Mouse (Mus musculus) liver, postnatal 0 days (tissue): ENCODE data around the gene Slc25a27. TPM values are rescaled to one million over a fixed set of nuclear protein-coding genes. Genes with fewer than 3 reads are reported as not detected.

Experiments
- ATAC-seq: fragments of 200-750 bp; cut with Nextera tagmentation; 2 replicates; pipeline ENCODE4 v1.8.0; 2017; ENCODE audit warnings: mild to moderate bottlenecking, moderate library complexity
- DNase-seq: peaks from one replicate; pipeline ENCODE4 v3.0.0-alpha.2; 2016
- H3K27ac ChIP-seq: fragments of 300-500 bp; sonication (generic); 2 replicates; pipeline ENCODE4 v1.5.1; 2014; ENCODE audit warnings: antibody characterized with exemption, moderate library complexity, mild to moderate bottlenecking, low read depth
- H3K27me3 ChIP-seq: fragments of 300-500 bp; sonication (generic); 2 replicates; pipeline ENCODE4 v1.6.1; 2014; ENCODE audit warnings: low read length, control low read depth, mixed read lengths; ENCODE audit not compliant: insufficient read depth
- H3K36me3 ChIP-seq: fragments of 300-500 bp; sonication (generic); replicated peaks from 2 replicates; pipeline ENCODE4 v1.6.1; 2014; ENCODE audit warnings: mild to moderate bottlenecking, control low read depth, low read length, moderate library complexity, mixed read lengths; ENCODE audit not compliant: insufficient read depth
- H3K4me1 ChIP-seq: fragments of 300-500 bp; sonication (generic); 2 replicates; pipeline ENCODE4 v1.6.1; 2014; ENCODE audit warnings: antibody characterized with exemption, mild to moderate bottlenecking, control low read depth; ENCODE audit not compliant: insufficient read depth
- H3K4me2 ChIP-seq: fragments of 300-500 bp; sonication (generic); 2 replicates; pipeline ENCODE4 v1.6.1; 2014; ENCODE audit warnings: low read depth, mild to moderate bottlenecking, low read length, moderate library complexity, mixed read lengths
- H3K4me3 ChIP-seq: fragments of 300-500 bp; sonication (generic); 2 replicates; pipeline ENCODE4 v1.5.1; 2014; ENCODE audit warnings: low read depth, low read length
- H3K9ac ChIP-seq: fragments of 300-500 bp; sonication (generic); replicated peaks from 2 replicates; pipeline ENCODE4 v1.6.1; 2014; ENCODE audit warnings: mild to moderate bottlenecking, moderate library complexity
- H3K9me3 ChIP-seq: fragments of 300-500 bp; sonication (generic); 2 replicates; pipeline ENCODE4 v1.6.1; 2016; ENCODE audit warnings: mild to moderate bottlenecking, control low read depth, low read length, mixed read lengths
- CTCF ChIP-seq: sonication (generic); IDR thresholded peaks from 2 replicates; pipeline ENCODE4 v1.5.1; 2016; ENCODE audit warnings: antibody characterized with exemption, low read depth
- EP300 ChIP-seq: IDR thresholded peaks from 2 replicates; pipeline ENCODE4 v1.6.1; 2016; ENCODE audit warnings: antibody characterized with exemption, low read depth, mild to moderate bottlenecking
- WGBS: fragments of 180-500 bp; shearing (Covaris S2); extraction: QIAGEN DNeasy Blood & Tissue Kit; methylation state at CpG from one replicate; pipeline ENCODE4 v1.1.7; 2014; ENCODE audit not compliant: insufficient replicate concordance; 5-methylcytosine and 5-hydroxymethylcytosine counted together
- polyA plus RNA-seq: library from polyadenylated mRNA; unstranded; fragments of >200 nt; fragmentation: Nextera tagmentation; extraction: Ambion mirVana; gene quantifications from 2 replicates; pipeline ENCODE4 v1.2.1, GENCODE M21; 2015

The Slc25a27 gene
- polyA plus RNA-seq, 1 experiment from 2014 or later, result 1.8 TPM

DNA sequence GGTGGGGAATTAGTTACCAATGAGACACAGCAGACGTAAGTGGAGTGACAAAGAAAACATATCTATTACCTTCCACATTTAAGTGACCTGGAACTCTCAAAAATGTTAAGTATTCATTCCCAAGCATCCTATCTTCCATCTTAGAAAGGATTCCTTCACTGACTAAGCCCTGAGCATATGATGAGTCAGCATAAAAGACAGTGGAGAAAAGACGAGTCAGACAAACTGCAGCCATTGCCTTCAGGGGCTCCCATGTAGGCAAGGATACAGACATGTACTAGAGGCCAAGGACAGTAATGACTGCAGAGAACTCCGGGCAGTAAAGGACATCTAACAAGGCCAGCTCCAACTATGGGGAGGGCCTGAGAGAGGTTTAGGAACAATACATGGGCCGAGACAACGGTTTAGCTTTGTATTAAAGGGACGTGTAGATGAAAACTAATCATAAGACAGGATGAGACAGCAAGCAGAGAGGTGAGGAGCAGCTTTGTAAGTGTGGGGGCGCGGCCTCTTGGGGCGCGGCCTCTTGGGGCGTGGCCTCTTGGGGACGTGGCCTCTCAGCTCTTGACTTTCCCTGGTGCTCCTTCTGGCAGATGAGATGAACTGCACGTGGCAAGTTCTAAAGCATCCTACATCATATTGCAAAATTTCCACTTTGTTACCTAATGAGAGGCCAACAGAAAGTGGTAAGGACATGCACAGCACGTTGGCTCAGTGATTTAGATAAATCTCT lies 15.5 kb downstream of the Slc25a27 start:
- peak; percentile 23 for DNase-seq

DNA sequence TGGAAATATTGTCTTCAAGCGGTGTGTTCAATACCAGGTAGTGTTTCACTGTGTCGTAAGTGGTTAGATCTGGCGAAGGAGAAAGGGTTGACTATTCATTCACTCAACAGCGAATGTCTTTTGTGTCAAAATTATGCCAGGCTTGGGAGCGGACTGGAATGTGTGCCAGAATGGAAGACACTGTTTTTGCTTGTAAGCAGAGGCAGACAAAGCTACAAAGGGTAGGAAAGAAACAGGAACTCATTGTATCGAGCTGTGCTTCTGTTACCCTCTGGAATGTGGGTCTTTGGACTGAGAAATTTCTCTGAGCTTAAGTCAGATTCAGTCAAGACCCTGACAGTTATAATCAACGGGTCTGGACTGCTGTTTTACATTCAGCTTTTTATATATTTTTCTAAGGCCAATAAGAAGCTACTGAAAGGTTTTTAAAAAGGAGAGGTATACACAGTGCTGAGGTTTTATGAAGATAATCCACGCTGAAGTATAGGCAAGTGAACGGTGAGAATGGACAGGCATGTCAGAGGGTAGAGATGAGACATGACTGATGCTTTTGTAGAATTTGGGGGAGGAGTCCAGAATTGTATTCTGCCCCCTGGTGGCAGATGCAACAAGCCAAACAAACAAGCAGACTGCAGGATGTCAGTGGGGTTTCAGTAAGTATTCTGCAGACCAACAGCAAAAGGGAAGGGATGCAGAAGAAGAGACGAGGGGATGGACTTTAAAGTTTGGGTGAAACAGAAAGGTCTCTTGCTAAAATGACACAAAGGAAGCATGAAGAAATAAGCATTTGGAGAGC lies 17.2 kb downstream of the Slc25a27 start:
- Histone ChIP-seq H3K27me3 (no peaks in the 10 kb centered on the region), H3K9me3 (no peaks in the 10 kb centered on the region), H3K4me2 (no peak overlapping the region), H3K4me3 (no peak overlapping the region), H3K27ac (no peak overlapping the region), H3K36me3 (no peaks in the 10 kb centered on the region), H3K9ac (no peak overlapping the region), H3K4me1 (0 out of 2 replicates have a peak, but pooled peaks cover 2% of the 10 kb centered on the region)
- no peak for TF ChIP-seq EP300
- TF ChIP-seq CTCF, result peak; percentile 64
- WGBS, result 79% methylated on average over 10 of the region's 10 CpGs
- DNase-seq (peak; percentile 24), ATAC-seq (no peak)

More for the DNA sequence above, 15.5 kb downstream of the Slc25a27 start:
- H3K4me2 ChIP-seq, result no peak overlapping the region
- no peak overlapping the region for H3K4me3 ChIP-seq
- TF ChIP-seq CTCF (no peak), EP300 (no peak)
- H3K4me1 ChIP-seq, result no peaks in the 10 kb centered on the region
- H3K9me3 ChIP-seq, result no peaks in the 10 kb centered on the region
- H3K27me3 ChIP-seq, result no peaks in the 10 kb centered on the region
- ATAC-seq, result no peak
- WGBS, result 69% methylated on average over 14 of the region's 14 CpGs
- H3K36me3 ChIP-seq, result no peaks in the 10 kb centered on the region
- no peak overlapping the region for H3K9ac ChIP-seq
- no peak overlapping the region for H3K27ac ChIP-seq

DNA sequence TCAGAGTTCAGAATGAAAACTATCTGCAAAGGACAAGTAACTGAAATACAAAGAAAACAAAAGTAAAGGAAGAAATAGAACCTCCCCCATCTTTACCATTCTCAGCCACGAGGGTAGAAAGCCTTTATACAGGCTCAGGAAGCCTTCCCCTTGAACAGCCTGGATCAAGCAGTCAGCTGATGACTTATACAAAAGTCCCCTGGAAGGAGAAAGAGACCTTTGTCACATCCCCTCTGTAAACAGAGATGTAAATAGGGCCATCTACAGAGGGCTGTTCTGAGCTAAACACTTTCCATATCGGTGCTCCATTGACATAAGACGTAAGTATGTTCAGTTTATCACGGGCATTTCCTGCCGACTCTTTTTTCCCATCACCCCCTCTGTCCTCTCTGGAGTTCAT lies 20.1 kb downstream of the Slc25a27 start:
- no peak for DNase-seq
- Histone ChIP-seq H3K4me2 (no peak overlapping the region), H3K27ac (no peak overlapping the region), H3K36me3 (no peaks in the 10 kb centered on the region), H3K27me3 (no peaks in the 10 kb centered on the region), H3K9ac (no peak overlapping the region), H3K9me3 (no peaks in the 10 kb centered on the region), H3K4me3 (no peak overlapping the region), H3K4me1 (peaks cover 7% of the 10 kb centered on the region; the same call in 1 of the 2 replicates)
- ATAC-seq, result no peak
- WGBS, result 58% methylated on average over 5 of the region's 5 CpGs
- TF ChIP-seq CTCF, result no peak
- TF ChIP-seq EP300, result no peak

DNA sequence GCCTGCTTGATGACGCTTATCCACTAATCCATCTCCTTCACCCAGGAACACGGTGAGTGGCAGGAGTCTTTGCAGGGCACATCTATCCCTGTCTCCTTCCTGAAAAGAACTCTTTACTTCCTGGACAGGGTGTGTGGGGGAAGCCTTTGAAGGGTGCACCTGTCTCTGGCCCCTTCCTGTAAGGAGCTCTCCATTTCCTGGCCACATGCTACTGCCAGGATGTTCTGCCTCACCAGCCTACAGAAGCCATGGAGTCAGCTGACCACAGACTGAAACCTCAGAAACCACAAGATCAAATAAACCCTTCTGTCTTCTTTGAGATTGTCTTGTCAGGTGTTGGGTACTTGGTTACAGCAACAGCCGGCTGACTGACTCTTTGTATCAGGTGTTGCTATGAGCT lies 21.9 kb downstream of the Slc25a27 start:
- Histone ChIP-seq H3K9ac (no peak overlapping the region), H3K36me3 (no peaks in the 10 kb centered on the region), H3K4me2 (no peak overlapping the region), H3K27ac (no peak overlapping the region), H3K4me1 (peaks cover 7% of the 10 kb centered on the region; the same call in 1 of the 2 replicates), H3K9me3 (no peaks in the 10 kb centered on the region), H3K27me3 (no peaks in the 10 kb centered on the region), H3K4me3 (no peak overlapping the region)
- TF ChIP-seq EP300 (no peak), CTCF (no peak)
- 56% methylated on average over 3 of the region's 3 CpGs for WGBS
- ATAC-seq (no peak), DNase-seq (no peak)

DNA sequence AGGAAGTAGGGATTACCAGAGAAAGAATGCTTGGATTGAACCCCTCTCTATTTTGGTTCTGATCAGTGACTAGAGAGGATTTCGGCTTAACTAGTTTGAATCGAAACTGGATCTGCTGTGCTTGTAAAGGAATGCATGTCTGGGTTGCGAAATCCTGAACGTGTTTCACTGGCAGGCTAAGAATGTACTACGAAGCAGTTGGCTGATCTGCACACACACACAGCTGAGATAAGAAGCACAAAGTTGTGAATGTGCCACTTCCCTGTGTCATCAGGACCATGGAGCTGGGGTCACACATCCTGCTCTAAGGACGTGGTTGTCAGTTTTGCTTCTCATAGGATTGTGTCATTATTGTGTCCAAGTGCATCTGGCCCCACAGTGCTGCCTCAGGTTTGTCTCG lies 22.6 kb downstream of the Slc25a27 start:
- Histone ChIP-seq H3K4me1 (peaks cover 7% of the 10 kb centered on the region; the same call in 1 of the 2 replicates), H3K27me3 (no peaks in the 10 kb centered on the region), H3K9me3 (no peaks in the 10 kb centered on the region), H3K4me2 (0 out of 2 replicates have a peak overlapping the region, but pooled peaks have one; percentile 22), H3K4me3 (no peak overlapping the region), H3K27ac (no peak overlapping the region), H3K9ac (no peak overlapping the region), H3K36me3 (no peaks in the 10 kb centered on the region)
- ATAC-seq (peak; percentile 38), DNase-seq (peak; percentile 22)
- WGBS, result 21% methylated on average over 7 of the region's 7 CpGs
- TF ChIP-seq CTCF, result no peak
- TF ChIP-seq EP300, result no peak; the same call in 1 of the 2 replicates

DNA sequence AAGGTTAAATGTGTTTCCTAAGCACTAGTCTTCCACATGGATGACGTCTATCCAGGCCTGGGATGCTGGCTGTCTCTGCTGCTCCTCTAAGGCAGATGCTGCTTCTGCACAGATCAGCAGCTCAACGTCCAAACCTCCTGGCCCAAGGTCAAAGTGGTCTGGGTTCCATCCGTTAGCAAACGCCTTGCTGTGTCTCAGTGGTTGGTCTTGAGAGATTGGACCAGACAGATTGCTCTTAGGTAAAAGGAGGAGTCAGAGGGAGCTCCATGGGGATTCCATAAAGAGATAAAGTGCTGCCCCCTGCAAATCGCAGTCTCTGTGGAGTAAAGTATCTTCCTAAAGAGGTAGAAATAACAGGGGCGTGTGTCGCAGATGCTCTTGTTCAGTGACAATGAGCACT lies 23.8 kb downstream of the Slc25a27 start:
- WGBS, result 69% methylated on average over 7 of the region's 7 CpGs
- H3K4me1 ChIP-seq, result peaks cover 7% of the 10 kb centered on the region; the same call in 1 of the 2 replicates
- no peak overlapping the region for H3K27ac ChIP-seq
- H3K9ac ChIP-seq, result no peak overlapping the region
- H3K4me3 ChIP-seq, result no peak overlapping the region
- H3K27me3 ChIP-seq, result no peaks in the 10 kb centered on the region
- H3K4me2 ChIP-seq, result no peak overlapping the region
- DNase-seq (no peak), ATAC-seq (no peak)
- no peaks in the 10 kb centered on the region for H3K9me3 ChIP-seq
- H3K36me3 ChIP-seq, result no peaks in the 10 kb centered on the region
- TF ChIP-seq CTCF, result no peak
- no peak for TF ChIP-seq EP300
